Comparison of ENCODE assay signal across 10 mouse cellular contexts in the genomic region with DNA sequence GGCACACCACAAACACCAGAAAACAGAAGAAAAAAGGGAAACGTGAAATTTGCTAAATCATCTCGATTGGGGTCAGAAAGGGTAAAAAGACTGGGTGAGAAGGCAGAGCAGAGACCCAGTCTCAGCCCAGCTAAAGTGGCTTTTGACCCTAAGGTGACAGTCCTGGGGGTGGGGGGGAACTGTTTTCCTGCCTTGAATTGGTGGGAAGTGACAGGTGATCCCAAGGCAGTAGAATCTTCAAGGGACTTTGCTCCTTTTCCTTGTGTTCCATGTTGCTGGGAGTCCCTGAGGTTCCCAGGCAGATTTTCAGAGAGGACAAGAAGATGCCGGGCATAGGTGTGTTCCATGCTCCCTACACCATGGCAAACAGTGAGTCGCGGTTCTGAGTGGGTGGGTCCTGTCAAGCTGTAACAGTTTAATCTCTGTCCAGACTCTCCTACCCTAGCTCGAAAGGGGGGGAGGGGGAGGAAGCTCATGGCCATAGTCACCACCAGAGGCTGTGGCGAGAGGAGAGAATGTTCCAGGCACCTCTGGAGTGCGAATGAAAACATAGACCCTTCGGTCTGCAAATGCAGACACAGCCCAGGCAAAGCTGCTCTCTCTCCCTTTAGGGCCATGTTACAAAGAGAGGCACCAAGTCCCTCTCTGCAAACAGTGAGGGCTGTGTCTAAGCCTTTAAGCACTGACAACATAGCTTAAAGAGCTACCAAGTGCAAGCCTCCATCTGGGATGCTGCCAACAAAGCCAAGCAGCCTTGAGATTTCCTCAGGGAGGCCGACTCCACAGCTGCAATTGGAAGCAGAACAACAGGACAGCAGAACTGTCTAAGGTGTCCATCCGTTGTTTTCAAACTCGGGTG. TPM values are rescaled to one million over a fixed set of nuclear protein-coding genes. Genes with fewer than 3 reads are reported as not detected.
A peak's percentile ranks its signal among the peaks of the same experiment; 100 is the strongest.
DNase-seq lines count a peak whose midpoint lies in the region; ATAC-seq lines count a peak whose summit lies in the region.
"Had no signal": no experiment of that assay in that cellular context is flagged by ENCODE, and none has a peak within 500 bp of the region (broad histone marks: within the 10 kb centered on the region; RNA-seq: fewer than 3 reads in every experiment).

No protein-coding gene starts in this region.

- H3K4me3 ChIP-seq in heart, embryonic 11.5 days (ENCODE audit: low read depth, low read length): no peak overlapping the region
- 0 out of 2 replicates have a peak overlapping the region, but pooled peaks have one; percentile 2 for H3K4me3 ChIP-seq in embryonic facial prominence, embryonic 14.5 days (ENCODE audit: low read depth, low read length)
- no peak overlapping the region for H3K4me3 ChIP-seq in liver, embryonic 16.5 days (ENCODE audit: low read depth, low read length)

- intact Hi-C loops in heart, postnatal 25 days (cut with DNase I): loop anchor here (1.0 to 10.0 kb wide), 4 partner anchors 75 to 303 kb away; no protein-coding TSS in a partner anchor

- peaks cover 8% of the 10 kb centered on the region for H3K27me3 ChIP-seq in heart, embryonic 11.5 days (ENCODE audit: control insufficient read depth, insufficient read depth, low read length)
- no peaks in the 10 kb centered on the region for H3K27me3 ChIP-seq in embryonic facial prominence, embryonic 14.5 days (replicated peaks; ENCODE audit: control insufficient read depth, insufficient read depth, low read length)
- H3K27me3 ChIP-seq in liver, embryonic 16.5 days (ENCODE audit: control insufficient read depth, insufficient read depth, low read depth, low read length): peaks cover 12% of the 10 kb centered on the region

- DNase-seq in heart, postnatal 25 days (ENCODE audit: low spot score): no peak
- peak; percentile 81 for DNase-seq in MN1 (ENCODE audit: low spot score)
- peak; percentile 85 for DNase-seq in embryonic facial prominence, embryonic 14.5 days (ENCODE audit: low spot score)
- no peak for DNase-seq in embryo, embryonic 10.5 days (ENCODE audit: low spot score)
- no peak for DNase-seq in left cerebral cortex, adult 11 months (ENCODE audit: low spot score)
- no peak for DNase-seq in spleen, postnatal 14 days (ENCODE audit: low spot score in 2 of 2)

- H3K9ac ChIP-seq in heart, embryonic 11.5 days (ENCODE audit: low read depth, low read length): no peak overlapping the region
- H3K9ac ChIP-seq in embryonic facial prominence, embryonic 14.5 days (ENCODE audit: low read depth, low read length): 0 out of 2 replicates have a peak overlapping the region, but pooled peaks have one; percentile 25
- H3K9ac ChIP-seq in liver, embryonic 16.5 days (ENCODE audit: low read depth, low read length): no peak overlapping the region

- ATAC-seq in heart, embryonic 11.5 days (replicated peaks; ENCODE audit: insufficient number of reproducible peaks, low FRiP score, low TSS enrichment): no peak
- no peak for ATAC-seq in embryonic facial prominence, embryonic 14.5 days (ENCODE audit: low read depth)
- no peak for ATAC-seq in liver, embryonic 16.5 days (ENCODE audit: low read depth)

- peak overlapping the region; percentile 45 for H3K4me2 ChIP-seq in heart, embryonic 11.5 days
- peak overlapping the region; percentile 36 for H3K4me2 ChIP-seq in embryonic facial prominence, embryonic 14.5 days (ENCODE audit: low read depth, low read length)
- peak overlapping the region; percentile 35; the same call in 1 of the 2 replicates for H3K4me2 ChIP-seq in liver, embryonic 16.5 days (ENCODE audit: low read depth, low read length)

- no peak overlapping the region for H3K27ac ChIP-seq in heart, embryonic 11.5 days (ENCODE audit: low read depth, low read length)
- peak overlapping the region; percentile 48; the same call in 1 of the 2 replicates for H3K27ac ChIP-seq in embryonic facial prominence, embryonic 14.5 days (replicated peaks; ENCODE audit: low read depth, low read length)
- H3K27ac ChIP-seq in liver, embryonic 16.5 days (ENCODE audit: low read length): no peak overlapping the region

- no peaks in the 10 kb centered on the region for H3K9me3 ChIP-seq in heart, embryonic 11.5 days (replicated peaks; ENCODE audit: control insufficient read depth, low read length)
- no peaks in the 10 kb centered on the region for H3K9me3 ChIP-seq in embryonic facial prominence, embryonic 14.5 days (ENCODE audit: control insufficient read depth, low read length)
- no peaks in the 10 kb centered on the region for H3K9me3 ChIP-seq in liver, embryonic 16.5 days (replicated peaks; ENCODE audit: control insufficient read depth, low read length)
- H3K9me3 ChIP-seq: G1E had no signal

- H3K36me3 ChIP-seq in heart, embryonic 11.5 days (ENCODE audit: control insufficient read depth, insufficient read depth, low read length): no peaks in the 10 kb centered on the region
- H3K36me3 ChIP-seq in embryonic facial prominence, embryonic 14.5 days (ENCODE audit: control insufficient read depth, insufficient read depth, low read length): no peaks in the 10 kb centered on the region
- H3K36me3 ChIP-seq in liver, embryonic 16.5 days (ENCODE audit: control insufficient read depth, insufficient read depth): no peaks in the 10 kb centered on the region

- 41% methylated on average over 12 of the region's 12 CpGs for WGBS in heart, embryonic 11.5 days (ENCODE audit: insufficient replicate concordance)
- WGBS in embryonic facial prominence, embryonic 14.5 days: 31% methylated on average over 12 of the region's 12 CpGs
- WGBS in liver, embryonic 16.5 days (ENCODE audit: insufficient replicate concordance): 26% methylated on average over 12 of the region's 12 CpGs

- peaks cover 4% of the 10 kb centered on the region; the same call in 1 of the 2 replicates for H3K4me1 ChIP-seq in heart, embryonic 11.5 days (ENCODE audit: control insufficient read depth, insufficient read depth, low read length)
- H3K4me1 ChIP-seq in embryonic facial prominence, embryonic 14.5 days (ENCODE audit: control insufficient read depth, insufficient read depth, low read length): peaks cover 9% of the 10 kb centered on the region
- peaks cover 6% of the 10 kb centered on the region for H3K4me1 ChIP-seq in liver, embryonic 16.5 days (ENCODE audit: control insufficient read depth, low read depth, low read length)

RNA-seq across cellular contexts. Expression of a gene that starts 3.2 kb away (rescaled TPM):
- not detected in 2 replicates for polyA plus RNA-seq in heart, embryonic 11.5 days (2014; fragmentation: Nextera tagmentation; extraction: Ambion mirVana)
- not detected for total RNA-seq in heart, postnatal 25 days (2021)
- polyA plus RNA-seq in embryonic facial prominence, embryonic 14.5 days (2014; fragmentation: Nextera tagmentation; extraction: Ambion mirVana): not detected in 2 replicates
- polyA plus RNA-seq in liver, embryonic 16.5 days (2015; fragmentation: Nextera tagmentation; extraction: Ambion mirVana): not detected in 2 replicates
- total RNA-seq: G1E; neutrophil, adult 5-6 weeks had no signal
- polyA plus RNA-seq: G1E had no signal

RNA-seq across cellular contexts. Expression of a gene that starts 10.1 kb away (rescaled TPM):
- polyA plus RNA-seq in heart, embryonic 11.5 days (2014; fragmentation: Nextera tagmentation; extraction: Ambion mirVana): 5.0 and 5.8 TPM in 2 replicates
- total RNA-seq in heart, postnatal 25 days (2021): 10 to 100 TPM; 33.0 to 41.0 TPM
- 8.4 and 11.7 TPM in 2 replicates for polyA plus RNA-seq in embryonic facial prominence, embryonic 14.5 days (2014; fragmentation: Nextera tagmentation; extraction: Ambion mirVana)
- polyA plus RNA-seq in liver, embryonic 16.5 days (2015; fragmentation: Nextera tagmentation; extraction: Ambion mirVana): 18.9 and 21.5 TPM in 2 replicates

RNA-seq across cellular contexts. Expression of a gene that starts 21.8 kb away (rescaled TPM):
- polyA plus RNA-seq in heart, embryonic 11.5 days (2014; fragmentation: Nextera tagmentation; extraction: Ambion mirVana): not detected in 2 replicates
- not detected for total RNA-seq in heart, postnatal 25 days (2021)
- not detected in 2 replicates for polyA plus RNA-seq in embryonic facial prominence, embryonic 14.5 days (2014; fragmentation: Nextera tagmentation; extraction: Ambion mirVana)
- not detected in 2 replicates for polyA plus RNA-seq in liver, embryonic 16.5 days (2015; fragmentation: Nextera tagmentation; extraction: Ambion mirVana)
- total RNA-seq: G1E; neutrophil, adult 5-6 weeks had no signal
- polyA plus RNA-seq: G1E had no signal

RNA-seq across cellular contexts. Expression of a gene that starts 33.2 kb away (rescaled TPM):
- 0.73 TPM in 1 of 2 replicates, not detected in the other for polyA plus RNA-seq in heart, embryonic 11.5 days (2014; fragmentation: Nextera tagmentation; extraction: Ambion mirVana)
- total RNA-seq in heart, postnatal 25 days (2021): not detected
- not detected in 2 replicates for polyA plus RNA-seq in embryonic facial prominence, embryonic 14.5 days (2014; fragmentation: Nextera tagmentation; extraction: Ambion mirVana)
- 8.5 and 51.3 TPM in 2 replicates for polyA plus RNA-seq in liver, embryonic 16.5 days (2015; fragmentation: Nextera tagmentation; extraction: Ambion mirVana)
- total RNA-seq: G1E; neutrophil, adult 5-6 weeks had no signal
- polyA plus RNA-seq: G1E had no signal

RNA-seq across cellular contexts. Expression of a gene that starts 48.0 kb away (rescaled TPM):
- 0.14 TPM in 1 of 2 replicates, not detected in the other for polyA plus RNA-seq in heart, embryonic 11.5 days (2014; fragmentation: Nextera tagmentation; extraction: Ambion mirVana)
- not detected for total RNA-seq in heart, postnatal 25 days (2021)
- polyA plus RNA-seq in embryonic facial prominence, embryonic 14.5 days (2014; fragmentation: Nextera tagmentation; extraction: Ambion mirVana): 0.31 and 0.70 TPM in 2 replicates
- 0.06 and 0.22 TPM in 2 replicates for polyA plus RNA-seq in liver, embryonic 16.5 days (2015; fragmentation: Nextera tagmentation; extraction: Ambion mirVana)
- total RNA-seq: G1E; neutrophil, adult 5-6 weeks had no signal
- polyA plus RNA-seq: G1E had no signal

Comparison
In these comparisons a context has a peak if more than half of its experiments do, and no peak if none do; other contexts are left out.
1. DNase-seq: peak in MN1 (single experiment) and embryonic facial prominence, embryonic 14.5 days (single experiment); none in heart, postnatal 25 days (single experiment), embryo, embryonic 10.5 days (single experiment), left cerebral cortex, adult 11 months (single experiment) and spleen, postnatal 14 days (0 of 2).
2. Peak in every context shown above with its lines, with median percentiles within 50 percentile points of each other: H3K4me2 ChIP-seq.